Mouse (Mus musculus) liver, embryonic 16.5 days (tissue): ENCODE data around the gene Irf7. TPM values are rescaled to one million over a fixed set of nuclear protein-coding genes. Genes with fewer than 3 reads are reported as not detected.

ENCODE experiments used
- ATAC-seq: fragments of 200-750 bp; cut with Nextera tagmentation; 2 replicates; pipeline ENCODE4 v1.8.0; 2017; ENCODE audit warnings: low read depth, mild to moderate bottlenecking, moderate number of reproducible peaks, moderate library complexity
- H3K27ac ChIP-seq: fragments of 300-500 bp; sonication (generic); 2 replicates; pipeline ENCODE4 v1.5.1; 2014; ENCODE audit warnings: mild to moderate bottlenecking, low read length
- H3K27me3 ChIP-seq: fragments of 300-500 bp; sonication (generic); 2 replicates; pipeline ENCODE4 v1.6.1; 2014; ENCODE audit warnings: low read depth, low read length, mixed read lengths; ENCODE audit not compliant: control insufficient read depth, insufficient read depth
- H3K36me3 ChIP-seq: fragments of 300-500 bp; sonication (generic); 2 replicates; pipeline ENCODE4 v1.6.1; 2014; ENCODE audit warnings: mild to moderate bottlenecking; ENCODE audit not compliant: control insufficient read depth, insufficient read depth
- H3K4me1 ChIP-seq: fragments of 300-500 bp; sonication (generic); 2 replicates; pipeline ENCODE4 v1.6.1; 2014; ENCODE audit warnings: low read depth, low read length, mixed read lengths; ENCODE audit not compliant: control insufficient read depth
- H3K4me2 ChIP-seq: fragments of 300-500 bp; sonication (generic); 2 replicates; pipeline ENCODE4 v1.6.1; 2014; ENCODE audit warnings: low read depth, low read length, mixed read lengths
- H3K4me3 ChIP-seq: fragments of 300-500 bp; sonication (generic); 2 replicates; pipeline ENCODE4 v1.5.1; 2014; ENCODE audit warnings: low read depth, mild to moderate bottlenecking, low read length
- H3K9ac ChIP-seq: fragments of 300-500 bp; sonication (generic); 2 replicates; pipeline ENCODE4 v1.6.1; 2014; ENCODE audit warnings: low read depth, low read length
- H3K9me3 ChIP-seq: fragments of 300-500 bp; sonication (generic); replicated peaks from 2 replicates; pipeline ENCODE4 v1.6.1; 2016; ENCODE audit warnings: low read length; ENCODE audit not compliant: control insufficient read depth
- WGBS: fragments of 180-500 bp; shearing (Covaris S2); extraction: QIAGEN DNeasy Blood & Tissue Kit; methylation state at CpG from one replicate; pipeline ENCODE4 v1.1.7; 2014; ENCODE audit not compliant: insufficient replicate concordance; 5-methylcytosine and 5-hydroxymethylcytosine counted together
- polyA plus RNA-seq: library from polyadenylated mRNA; unstranded; fragments of >200 nt; fragmentation: Nextera tagmentation; extraction: Ambion mirVana; gene quantifications from 2 replicates; pipeline ENCODE4 v1.2.1, GENCODE M21; 2015

The Irf7 gene
- polyA plus RNA-seq, 1 experiment from 2014 or later, result 8.2 TPM

DNA sequence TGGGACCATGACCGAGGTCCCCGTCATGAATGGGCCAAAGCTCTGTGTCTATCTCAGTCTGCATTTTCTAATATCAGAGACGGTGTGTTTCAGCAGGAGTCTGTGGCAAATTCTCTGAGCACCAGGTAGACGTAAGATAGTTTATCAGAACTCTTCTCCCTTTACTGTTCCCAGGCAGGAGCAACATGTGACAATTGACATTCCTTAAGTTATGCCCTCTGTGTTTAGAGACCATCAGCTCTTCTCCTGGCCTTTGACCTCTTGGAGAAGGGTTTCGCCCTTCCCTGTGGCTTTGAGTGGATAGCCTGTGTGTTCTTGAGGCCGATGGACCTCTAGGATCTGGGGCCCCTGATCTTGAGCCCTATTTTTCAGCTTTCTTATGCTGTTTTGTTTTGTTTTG lies 36.6 kb downstream of the Irf7 start:
- Histone ChIP-seq H3K4me1 (peaks cover 24% of the 10 kb centered on the region), H3K4me3 (peak overlapping the region; percentile 84), H3K9ac (peak overlapping the region; percentile 93), H3K36me3 (peaks cover 36% of the 10 kb centered on the region), H3K27me3 (no peaks in the 10 kb centered on the region), H3K27ac (0 out of 2 replicates have a peak overlapping the region, but pooled peaks have one; percentile 91), H3K4me2 (peak overlapping the region; percentile 85), H3K9me3 (no peaks in the 10 kb centered on the region)
- WGBS, result 30% methylated on average over 6 of the region's 6 CpGs
- ATAC-seq, result no peak

GRCm38 (mm10) chr7:141228279-141229067 lies 37.8 kb downstream of the Irf7 start, which contains the start of gene Phrf1:
Phrf1 (plus strand) TSS chr7:141228784.
- ATAC-seq, result peak; percentile 93
- Histone ChIP-seq H3K4me3 (peak within 1 kb of the TSS; percentile 84), H3K4me1 (peaks cover 24% of the 10 kb centered on the region), H3K27ac (peak within 1 kb of the TSS; percentile 91), H3K36me3 (peaks cover 24% of the 10 kb centered on the region), H3K9me3 (no peaks in the 10 kb centered on the region), H3K4me2 (peak within 1 kb of the TSS; percentile 85), H3K27me3 (no peaks in the 10 kb centered on the region), H3K9ac (peak within 1 kb of the TSS; percentile 93)
- under 1% methylated on average over 75 of the region's 76 CpGs for WGBS

DNA sequence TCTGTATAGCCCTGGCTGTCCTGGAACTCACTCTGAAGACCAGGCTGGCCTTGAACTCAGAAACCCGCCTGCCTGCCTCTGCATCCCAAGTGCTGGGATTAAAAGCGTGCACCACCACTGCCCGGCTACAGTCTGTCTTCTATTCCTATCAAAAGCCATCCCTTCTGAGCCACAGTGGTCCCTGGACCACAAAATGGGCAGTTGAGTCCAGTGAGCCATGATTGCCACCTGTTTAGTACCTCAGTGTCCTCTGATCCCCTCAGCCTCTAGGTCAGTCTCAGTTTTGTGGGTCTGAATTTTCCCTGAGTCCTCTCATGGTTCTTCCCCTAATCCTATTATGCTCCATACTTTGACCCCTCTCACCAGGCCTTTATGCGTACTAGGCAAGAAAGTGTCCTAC lies 38.5 kb downstream of the Irf7 start:
- Histone ChIP-seq H3K4me3 (no peak overlapping the region), H3K9ac (peak overlapping the region; percentile 32; the same call in 1 of the 2 replicates), H3K9me3 (no peaks in the 10 kb centered on the region), H3K27ac (peak overlapping the region; percentile 35), H3K36me3 (peaks cover 17% of the 10 kb centered on the region), H3K27me3 (no peaks in the 10 kb centered on the region), H3K4me2 (no peak overlapping the region; the same call in 1 of the 2 replicates), H3K4me1 (peaks cover 26% of the 10 kb centered on the region)
- ATAC-seq, result no peak
- WGBS, result 74% methylated on average over 4 of the region's 4 CpGs

DNA sequence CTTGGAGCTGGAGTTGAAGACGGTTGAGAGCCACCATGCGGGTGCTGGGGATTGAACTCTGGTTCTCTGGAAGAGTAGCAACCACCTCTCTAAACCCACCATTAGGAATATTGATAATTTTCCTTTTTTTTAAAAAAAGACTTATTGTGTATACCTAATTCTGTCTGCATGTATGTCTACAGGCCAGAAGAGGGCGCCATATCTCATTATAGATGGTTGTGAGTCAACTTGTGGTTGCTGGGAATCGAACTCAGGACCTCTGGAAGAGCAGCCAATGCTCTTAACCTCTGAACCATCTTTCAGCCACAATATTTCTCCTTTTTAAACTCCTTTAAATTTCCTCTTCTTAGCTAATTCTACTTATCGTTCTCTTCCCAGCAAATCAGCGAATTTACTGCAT lies 39.7 kb downstream of the Irf7 start:
- WGBS, result 74% methylated on average over 6 of the region's 6 CpGs
- no peak for ATAC-seq
- Histone ChIP-seq H3K9me3 (no peaks in the 10 kb centered on the region), H3K4me2 (no peak overlapping the region), H3K9ac (no peak overlapping the region), H3K36me3 (peaks cover 6% of the 10 kb centered on the region), H3K27ac (no peak overlapping the region), H3K4me3 (no peak overlapping the region), H3K4me1 (peaks cover 36% of the 10 kb centered on the region), H3K27me3 (no peaks in the 10 kb centered on the region)

GRCm38 (mm10) chr7:141222696-141223215 lies 43.5 kb downstream of the Irf7 start:
- Histone ChIP-seq H3K4me3 (no peak overlapping the region), H3K9ac (peak overlapping the region; percentile 59)
- ATAC-seq, result no peak

DNA sequence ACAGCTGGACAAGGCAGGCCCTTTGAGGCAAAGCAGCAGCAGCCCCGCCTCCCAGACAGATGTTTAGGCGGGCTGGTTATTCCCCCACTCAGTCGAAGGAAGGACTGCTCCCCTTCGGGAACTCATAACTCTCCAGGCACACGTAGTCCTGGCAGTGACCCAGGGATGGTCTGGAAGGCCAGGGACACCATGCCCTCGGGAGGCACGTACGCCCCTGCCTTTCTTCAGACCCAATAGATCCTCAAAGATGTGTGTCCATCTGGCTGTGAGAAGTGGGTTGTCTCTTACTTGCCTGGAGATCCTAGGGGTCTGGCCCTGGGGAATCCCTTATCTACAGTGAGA lies 44.2 kb downstream of the Irf7 start:
- Histone ChIP-seq H3K9ac (peak overlapping the region; percentile 59), H3K9me3 (no peaks in the 10 kb centered on the region), H3K27me3 (no peaks in the 10 kb centered on the region), H3K36me3 (peaks cover 2% of the 10 kb centered on the region; the same call in 1 of the 2 replicates), H3K4me2 (peak overlapping the region; percentile 97), H3K4me1 (peaks cover 51% of the 10 kb centered on the region), H3K27ac (peak overlapping the region; percentile 74), H3K4me3 (peak overlapping the region; percentile 74)
- ATAC-seq, result no peak
- WGBS, result 19% methylated on average over 8 of the region's 8 CpGs

More at GRCm38 (mm10) chr7:141222696-141223215, 43.5 kb downstream of the Irf7 start:
- WGBS, result 77% methylated on average over 4 of the region's 4 CpGs
- Histone ChIP-seq H3K27ac (peak overlapping the region; percentile 74; the same call in 1 of the 2 replicates), H3K9me3 (no peaks in the 10 kb centered on the region), H3K27me3 (no peaks in the 10 kb centered on the region), H3K4me2 (peak overlapping the region; percentile 97), H3K36me3 (peaks cover 2% of the 10 kb centered on the region; the same call in 1 of the 2 replicates), H3K4me1 (peaks cover 46% of the 10 kb centered on the region)

GRCm38 (mm10) chr7:141221249-141222125 lies 44.8 kb downstream of the Irf7 start:
- H3K27ac ChIP-seq, result peak overlapping the region; percentile 81
- H3K4me3 ChIP-seq, result peak overlapping the region; percentile 74
- peaks cover 2% of the 10 kb centered on the region; the same call in 1 of the 2 replicates for H3K36me3 ChIP-seq
- H3K9ac ChIP-seq, result peak overlapping the region; percentile 84
- H3K9me3 ChIP-seq, result no peaks in the 10 kb centered on the region
- ATAC-seq, result peak; percentile 97
- WGBS, result 8% methylated on average over 44 of the region's 44 CpGs
- H3K4me2 ChIP-seq, result peak overlapping the region; percentile 97
- H3K27me3 ChIP-seq, result no peaks in the 10 kb centered on the region
- peaks cover 57% of the 10 kb centered on the region for H3K4me1 ChIP-seq

DNA sequence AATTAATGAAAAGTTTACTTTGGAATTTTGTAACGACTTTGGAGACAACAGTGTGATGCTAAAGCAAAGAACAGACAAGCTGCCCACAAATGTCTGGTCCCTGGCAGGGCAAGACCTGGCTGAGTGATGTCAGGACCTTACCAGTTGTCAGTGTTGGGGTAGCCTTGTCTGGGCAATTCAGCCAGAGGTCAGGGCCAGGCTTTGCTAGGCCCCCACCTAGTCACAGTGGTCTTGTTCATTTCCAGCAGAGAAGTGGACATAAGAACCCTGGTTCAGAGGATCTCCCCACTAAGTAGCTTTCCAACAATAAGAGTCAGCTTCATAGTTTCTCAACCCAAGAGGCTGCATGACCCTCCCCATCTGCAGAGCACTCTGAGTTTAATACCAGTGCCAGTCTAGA lies 45.9 kb downstream of the Irf7 start:
- 61% methylated on average over 1 of the region's 1 CpGs for WGBS
- H3K27me3 ChIP-seq, result no peaks in the 10 kb centered on the region
- peak overlapping the region; percentile 74; the same call in 1 of the 2 replicates for H3K4me3 ChIP-seq
- H3K4me1 ChIP-seq, result peaks cover 64% of the 10 kb centered on the region
- H3K9ac ChIP-seq, result peak overlapping the region; percentile 84
- peak overlapping the region; percentile 81 for H3K27ac ChIP-seq
- ATAC-seq, result no peak
- peaks cover 2% of the 10 kb centered on the region; the same call in 1 of the 2 replicates for H3K36me3 ChIP-seq
- H3K4me2 ChIP-seq, result peak overlapping the region; percentile 97
- H3K9me3 ChIP-seq, result no peaks in the 10 kb centered on the region
